Mouse (Mus musculus) CH12.LX (cell line): ENCODE results near the gene Sestd1. TPM values are rescaled to one million over a fixed set of nuclear protein-coding genes. Genes with fewer than 3 reads are reported as not detected.

Experiments used
- DNase-seq: peaks from one replicate; pipeline ENCODE4 v3.0.0-alpha.2; 2013; ENCODE audit errors: extremely low read depth
- H3K27ac ChIP-seq: 2 replicates; pipeline ENCODE4 v1.5.1; 2012; ENCODE audit warnings: low read depth, mild to moderate bottlenecking, control low read depth, moderate library complexity; ENCODE audit not compliant: insufficient read depth
- H3K27me3 ChIP-seq: replicated peaks from 2 replicates; pipeline ENCODE3; 2012; ENCODE audit warnings: inconsistent platforms
- H3K36me3 ChIP-seq, 2 experiments: replicated peaks in 1 of 2; 2 replicates each; pipeline versions ENCODE3 to v1.6.1; 2012; ENCODE audit warnings: inconsistent platforms in 1 of 2, low read length in 1 of 2, mild to moderate bottlenecking in 1 of 2, mixed read lengths in 1 of 2, moderate library complexity in 1 of 2; ENCODE audit not compliant: control insufficient read depth in 1 of 2, insufficient read depth in 1 of 2
- H3K4me1 ChIP-seq, 2 experiments: 2 replicates each; pipeline ENCODE4 v1.6.1; 2012; ENCODE audit warnings: inconsistent platforms in 1 of 2, moderate library complexity in 1 of 2; ENCODE audit not compliant: insufficient read depth in 2 of 2, control insufficient read depth in 1 of 2
- H3K4me2 ChIP-seq: 2 replicates; pipeline ENCODE4 v1.6.1; 2012; ENCODE audit warnings: low read depth, mild to moderate bottlenecking, control low read depth; ENCODE audit not compliant: poor library complexity, insufficient read depth, severe bottlenecking
- H3K4me3 ChIP-seq, 3 experiments: fragments of 150-350 bp in 1 of 3; sonication (generic) in 1 of 3; replicated peaks in 1 of 3; 2 replicates each; pipeline versions ENCODE3 to v1.5.1; 2011 to 2012; ENCODE audit warnings: low read depth in 2 of 3, low read length in 2 of 3, mild to moderate bottlenecking in 2 of 3, moderate library complexity in 2 of 3, control low read depth in 1 of 3, improper control_type of control experiment in 1 of 3, inconsistent platforms in 1 of 3, mixed read lengths in 1 of 3; ENCODE audit not compliant: poor library complexity in 1 of 3
- H3K79me2 ChIP-seq: replicated peaks from 2 replicates; pipeline ENCODE4 v1.6.1; 2012; ENCODE audit warnings: mild to moderate bottlenecking, moderate library complexity; ENCODE audit not compliant: control insufficient read depth, poor library complexity, insufficient read depth, severe bottlenecking; ENCODE audit errors: extremely low read depth
- H3K9ac ChIP-seq: 2 replicates; pipeline ENCODE4 v1.6.1; 2012; ENCODE audit warnings: low read depth, mild to moderate bottlenecking, control low read depth, moderate library complexity; ENCODE audit not compliant: insufficient read depth
- H3K9me3 ChIP-seq: replicated peaks from 2 replicates; pipeline ENCODE3; 2012; ENCODE audit warnings: low read length, inconsistent platforms, mixed read lengths
- BHLHE40 ChIP-seq: IDR thresholded peaks from 2 replicates; pipeline ENCODE4 v1.6.1; 2011; ENCODE audit warnings: mild to moderate bottlenecking, low read depth, low read length, improper control_type of control experiment
- CHD2 ChIP-seq: IDR thresholded peaks from 2 replicates; pipeline ENCODE4 v1.6.1; 2011; ENCODE audit warnings: low read length, improper control_type of control experiment
- CTCF ChIP-seq, 2 experiments: IDR thresholded peaks in 1 of 2; conservative IDR thresholded peaks in 1 of 2; 2 replicates each; pipeline ENCODE4 v1.5.1; 2011 to 2012; ENCODE audit warnings: low read depth in 2 of 2, low read length in 2 of 2, improper control_type of control experiment in 1 of 2, inconsistent platforms in 1 of 2, mild to moderate bottlenecking in 1 of 2, moderate library complexity in 1 of 2
- E2F4 ChIP-seq: IDR thresholded peaks from 2 replicates; pipeline ENCODE4 v1.6.1; 2011; ENCODE audit warnings: low read depth, low read length, improper control_type of control experiment; ENCODE audit not compliant: insufficient replicate concordance
- ELF1 ChIP-seq: IDR thresholded peaks from 2 replicates; pipeline ENCODE4 v1.6.1; 2014; ENCODE audit warnings: low read depth, mild to moderate bottlenecking, inconsistent platforms, low read length, improper control_type of control experiment
- EP300 ChIP-seq: IDR thresholded peaks from 2 replicates; pipeline ENCODE4 v1.6.1; 2011; ENCODE audit warnings: low read length, improper control_type of control experiment
- GABPA ChIP-seq: IDR thresholded peaks from 2 replicates; pipeline ENCODE4 v1.6.1; 2012; ENCODE audit warnings: low read depth, low read length, improper control_type of control experiment, inconsistent platforms; ENCODE audit not compliant: insufficient replicate concordance
- JUN ChIP-seq: IDR thresholded peaks from 2 replicates; pipeline ENCODE4 v1.6.1; 2011; ENCODE audit warnings: low read depth, mild to moderate bottlenecking, low read length, improper control_type of control experiment, moderate library complexity; ENCODE audit not compliant: insufficient read depth
- MAFK ChIP-seq: IDR thresholded peaks from 2 replicates; pipeline ENCODE4 v1.6.1; 2011; ENCODE audit warnings: low read length, improper control_type of control experiment; ENCODE audit not compliant: insufficient replicate concordance
- MEF2A ChIP-seq: IDR thresholded peaks from 2 replicates; pipeline ENCODE4 v1.6.1; 2014; ENCODE audit warnings: low read depth, mild to moderate bottlenecking, inconsistent platforms, low read length, improper control_type of control experiment, borderline replicate concordance
- MXI1 ChIP-seq: IDR thresholded peaks from 2 replicates; pipeline ENCODE4 v1.6.1; 2011; ENCODE audit warnings: mild to moderate bottlenecking, low read depth, low read length, improper control_type of control experiment
- MYC ChIP-seq: IDR thresholded peaks from 2 replicates; pipeline ENCODE4 v1.6.1; 2011; ENCODE audit warnings: low read depth, mild to moderate bottlenecking, improper control_type of control experiment, low read length
- NELFE ChIP-seq: IDR thresholded peaks from 2 replicates; pipeline ENCODE4 v1.6.1; 2011; ENCODE audit warnings: low read depth, low read length, improper control_type of control experiment
- PAX5 ChIP-seq: IDR thresholded peaks from 2 replicates; pipeline ENCODE4 v1.6.1; 2012; ENCODE audit warnings: low read length, inconsistent platforms, mixed read lengths
- POLR2AphosphoS2 ChIP-seq: IDR thresholded peaks from 2 replicates; pipeline ENCODE4 v1.6.1; 2011; ENCODE audit warnings: low read depth, low read length, improper control_type of control experiment
- RCOR1 ChIP-seq: conservative IDR thresholded peaks from 2 replicates; pipeline ENCODE4 v1.6.1; 2012; ENCODE audit warnings: low read depth, mild to moderate bottlenecking, inconsistent platforms, low read length, improper control_type of control experiment
- SIN3A ChIP-seq: IDR thresholded peaks from 2 replicates; pipeline ENCODE4 v1.6.1; 2012; ENCODE audit warnings: low read length, improper control_type of control experiment, inconsistent platforms
- TBP ChIP-seq: conservative IDR thresholded peaks from 2 replicates; pipeline ENCODE4 v1.6.1; 2011; ENCODE audit warnings: low read depth, low read length, improper control_type of control experiment
- TCF12 ChIP-seq: IDR thresholded peaks from 2 replicates; pipeline ENCODE4 v1.6.1; 2014; ENCODE audit warnings: low read depth, mild to moderate bottlenecking, inconsistent platforms, low read length, improper control_type of control experiment
- UBTF ChIP-seq: IDR thresholded peaks from 2 replicates; pipeline ENCODE4 v1.6.1; 2012; ENCODE audit warnings: low read depth, mild to moderate bottlenecking, inconsistent platforms, low read length, improper control_type of control experiment, moderate library complexity
- USF1 ChIP-seq: IDR thresholded peaks from 2 replicates; pipeline ENCODE4 v1.6.1; 2014; ENCODE audit warnings: low read depth, mild to moderate bottlenecking, inconsistent platforms, low read length, improper control_type of control experiment
- USF2 ChIP-seq: conservative IDR thresholded peaks from 2 replicates; pipeline ENCODE4 v1.6.1; 2011; ENCODE audit warnings: low read depth, low read length, improper control_type of control experiment
- ZC3H11A ChIP-seq: IDR thresholded peaks from 2 replicates; pipeline ENCODE4 v1.6.1; 2012; ENCODE audit warnings: low read depth, mild to moderate bottlenecking, inconsistent platforms, low read length, improper control_type of control experiment
- ZKSCAN1 ChIP-seq: IDR thresholded peaks from 2 replicates; pipeline ENCODE4 v1.6.1; 2012; ENCODE audit warnings: low read depth, inconsistent platforms, low read length, improper control_type of control experiment, borderline replicate concordance
- ZMIZ1 ChIP-seq: IDR thresholded peaks from 2 replicates; pipeline ENCODE4 v1.6.1; 2012; ENCODE audit warnings: low read depth, mild to moderate bottlenecking, inconsistent platforms, low read length, improper control_type of control experiment
- ZNF384 ChIP-seq: IDR thresholded peaks from 2 replicates; pipeline ENCODE4 v1.6.1; 2012; ENCODE audit warnings: low read depth, low read length, improper control_type of control experiment, inconsistent platforms
- dilution Hi-C: fragments of 300-500 bp; cut with MboI; formaldehyde crosslinking; loops from 2 replicates; pipeline ENCODE4 v1.14.3; 2020; ENCODE audit warnings: low sequenced_read_pairs; ENCODE audit not compliant: extremely low pct_unique_long_range_greater_than_20kb, extremely low pct_ligation_motif_present
- in situ Hi-C: fragments of 300-500 bp; cut with MboI; formaldehyde crosslinking; loops from 3 replicates; pipeline ENCODE4 v1.14.3; 2019; ENCODE audit warnings: low sequenced_read_pairs, low pct_ligation_motif_present, low pct_unique_long_range_greater_than_20kb, mixed read lengths
- polyA plus RNA-seq: library from polyadenylated mRNA; unstranded; fragments of >175 nt; gene quantifications from 2 replicates; pipeline ENCODE4 v1.2.1, GENCODE M21; 2012; ENCODE audit warnings: low read depth; ENCODE audit not compliant: insufficient read length
- total RNA-seq, 2 experiments: library from RNA; depleted of rRNA; stranded (reverse); fragments of 300-350 nt in 1 of 2; fragments of >200 nt in 1 of 2; gene quantifications; 2 replicates each; pipeline ENCODE4 v1.2.3; 2012 to 2014

Gene Sestd1
- total and polyA plus RNA-seq, 3 experiments: not detected

- TF ChIP-seq BHLHE40 (no peak), USF1 (no peak), ZMIZ1 (no peak), ELF1 (no peak), SIN3A (no peak), TCF12 (no peak), CTCF (conservative IDR thresholded peaks at IDR 0.05 in 1 of 2, IDR thresholded peaks at IDR 0.05 in 1 of 2; ENCODE audit: low read depth in 2 of 2, low read length in 2 of 2) (no peak), GABPA (no peak), USF2 (no peak), MYC (no peak), MEF2A (no peak), MXI1 (no peak), JUN (no peak), POLR2AphosphoS2 (no peak), ZKSCAN1 (no peak), UBTF (no peak), EP300 (no peak)
- in situ Hi-C loops: no loop called here
- Histone ChIP-seq H3K79me2 (no peaks in the 10 kb centered on the region), H3K9me3 (peaks cover 58% of the 10 kb centered on the region), H3K27me3 (no peaks in the 10 kb centered on the region), H3K4me1 (no peaks in the 10 kb centered on the region), H3K4me3 (no peak overlapping the region), H3K9ac (no peak overlapping the region), H3K4me2 (no peak overlapping the region), H3K36me3 (no peaks in the 10 kb centered on the region), H3K27ac (no peak overlapping the region)
- dilution Hi-C loops: no loop called here
- DNase-seq: no peak
These were observed 133.4 kb downstream of the Sestd1 start for GRCm38 (mm10) chr2:77146968-77147367.

GRCm38 (mm10) chr2:77146291-77146690 is 134.1 kb downstream of the Sestd1 start:
- Histone ChIP-seq H3K9ac (no peak overlapping the region), H3K4me2 (no peak overlapping the region), H3K9me3 (peaks cover 56% of the 10 kb centered on the region), H3K36me3 (no peaks in the 10 kb centered on the region), H3K27me3 (no peaks in the 10 kb centered on the region), H3K79me2 (no peaks in the 10 kb centered on the region), H3K4me3 (no peak overlapping the region), H3K27ac (no peak overlapping the region), H3K4me1 (no peaks in the 10 kb centered on the region)
- no peak for DNase-seq
- in situ Hi-C loops (no loop called here), dilution Hi-C loops (no loop called here)
- TF ChIP-seq UBTF (no peak), ZMIZ1 (no peak), MAFK (no peak), EP300 (no peak), ZC3H11A (no peak), PAX5 (no peak), MEF2A (no peak), ZKSCAN1 (no peak), ZNF384 (no peak), GABPA (no peak), NELFE (no peak), MXI1 (no peak), E2F4 (no peak), USF2 (no peak), CHD2 (no peak), RCOR1 (no peak), TBP (no peak)
- TF ChIP-seq, all 38 proteins: peak for 0
